Mouse (Mus musculus) kidney, postnatal 0 days (tissue): ENCODE measurements around the gene Vps33b. TPM values are rescaled to one million over a fixed set of nuclear protein-coding genes. Genes with fewer than 3 reads are reported as not detected.

Experiments
- ATAC-seq: fragments of 200-750 bp; cut with Nextera tagmentation; replicated peaks from 2 replicates; pipeline ENCODE4 v1.8.0; 2017; ENCODE audit warnings: low read depth, moderate number of reproducible peaks, moderate TSS enrichment, moderate library complexity; ENCODE audit not compliant: low FRiP score
- DNase-seq: peaks from one replicate; pipeline ENCODE4 v3.0.0-alpha.2; 2016; ENCODE audit warnings: low spot score
- H3K27ac ChIP-seq: fragments of 300-500 bp; sonication (generic); 2 replicates; pipeline ENCODE4 v1.5.1; 2014; ENCODE audit warnings: mild to moderate bottlenecking
- H3K27me3 ChIP-seq: fragments of 300-500 bp; sonication (generic); 2 replicates; pipeline ENCODE4 v1.6.1; 2014; ENCODE audit warnings: low read length, mixed read lengths; ENCODE audit not compliant: insufficient read depth
- H3K36me3 ChIP-seq: fragments of 300-500 bp; sonication (generic); 2 replicates; pipeline ENCODE4 v1.6.1; 2014; ENCODE audit warnings: low read length, mixed read lengths; ENCODE audit not compliant: insufficient read depth
- H3K4me1 ChIP-seq: fragments of 300-500 bp; sonication (generic); replicated peaks from 2 replicates; pipeline ENCODE4 v1.6.1; 2014; ENCODE audit warnings: antibody characterized with exemption, low read length, mixed read lengths; ENCODE audit not compliant: insufficient read depth
- H3K4me2 ChIP-seq: fragments of 300-500 bp; sonication (generic); 2 replicates; pipeline ENCODE4 v1.6.1; 2014; ENCODE audit warnings: mild to moderate bottlenecking, low read length, moderate library complexity, mixed read lengths
- H3K4me3 ChIP-seq: fragments of 300-500 bp; sonication (generic); replicated peaks from 2 replicates; pipeline ENCODE4 v1.5.1; 2014; ENCODE audit warnings: low read depth, low read length
- H3K9ac ChIP-seq: fragments of 300-500 bp; sonication (generic); 2 replicates; pipeline ENCODE4 v1.6.1; 2014; ENCODE audit warnings: low read depth, low read length
- H3K9me3 ChIP-seq: fragments of 300-500 bp; sonication (generic); replicated peaks from 2 replicates; pipeline ENCODE4 v1.6.1; 2016; ENCODE audit warnings: low read length, inconsistent platforms, mixed read lengths
- CTCF ChIP-seq: IDR thresholded peaks from 2 replicates; pipeline ENCODE4 v1.5.1; 2016; ENCODE audit warnings: antibody characterized with exemption, low read depth, mild to moderate bottlenecking, moderate library complexity
- WGBS: fragments of 180-500 bp; shearing (Covaris S2); extraction: QIAGEN DNeasy Blood & Tissue Kit; methylation state at CpG from one replicate; pipeline ENCODE4 v1.1.7; 2014; 5-methylcytosine and 5-hydroxymethylcytosine counted together
- polyA plus RNA-seq: library from polyadenylated mRNA; unstranded; fragments of >200 nt; fragmentation: Nextera tagmentation; extraction: Ambion mirVana; gene quantifications from 2 replicates; pipeline ENCODE4 v1.2.1, GENCODE M21; 2015

Vps33b gene
- polyA plus RNA-seq, 1 experiment from 2014 or later = 4.9 TPM

DNA sequence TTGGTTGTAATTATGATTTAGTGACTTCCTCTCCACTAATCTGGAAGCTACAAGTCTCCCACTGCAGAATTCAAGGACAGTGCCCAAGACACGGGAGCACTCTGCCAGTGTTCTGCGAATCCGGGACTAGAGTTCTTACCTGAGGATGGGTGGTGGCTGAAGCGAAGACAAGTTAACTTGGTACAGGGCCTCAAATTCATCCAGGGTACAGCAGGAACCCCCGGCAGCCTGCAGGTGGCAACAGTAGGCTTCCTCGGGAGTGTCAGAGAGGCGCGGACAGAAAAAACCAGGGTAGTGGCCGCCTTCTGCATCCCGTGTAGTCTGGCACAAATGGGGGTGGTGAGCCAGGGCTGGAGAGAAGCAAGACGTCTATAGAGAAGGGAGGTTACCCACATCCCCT lies 71.3 kb downstream of the Vps33b start, which contains the start of gene Unc45a:
Unc45a (minus strand) TSS at position 213 of the 400 bp plus-strand sequence.
- peak within 1 kb of the TSS; percentile 89 for H3K27ac ChIP-seq
- H3K4me3 ChIP-seq = peak within 1 kb of the TSS; percentile 63
- H3K36me3 ChIP-seq = peaks cover 16% of the 10 kb centered on the region
- peak within 1 kb of the TSS; percentile 60 for H3K9ac ChIP-seq
- WGBS = 1% methylated on average over 11 of the region's 11 CpGs
- peak within 1 kb of the TSS; percentile 76 for H3K4me2 ChIP-seq
- H3K27me3 ChIP-seq = no peaks in the 10 kb centered on the region
- DNase-seq = peak; percentile 94
- H3K9me3 ChIP-seq = no peaks in the 10 kb centered on the region
- TF ChIP-seq CTCF = peak; percentile 82
- peak; percentile 50; the same call in 1 of the 2 replicates for ATAC-seq
- peaks cover 15% of the 10 kb centered on the region for H3K4me1 ChIP-seq

Other genes starting within 250 kb of the Vps33b start
- 14.8 and 15.3 TPM in 2 replicates for gene Zfp710, start 244.8 kb upstream of the Vps33b start, polyA plus RNA-seq
- 630 and 689 TPM in 2 replicates for gene Idh2, start 154.3 kb upstream of the Vps33b start, polyA plus RNA-seq
- gene Sema4b, start 82.8 kb upstream of the Vps33b start, polyA plus RNA-seq = 20.7 and 21.2 TPM in 2 replicates
- gene Cib1, start 36.8 kb upstream of the Vps33b start, polyA plus RNA-seq = 165 and 188 TPM in 2 replicates
- 2.1 and 2.9 TPM in 2 replicates for gene Gdpgp1, start 36.8 kb upstream of the Vps33b start, polyA plus RNA-seq
- 1.0 and 1.1 TPM in 2 replicates for gene Ttll13, start 23.3 kb upstream of the Vps33b start, polyA plus RNA-seq
- 48.9 and 50.6 TPM in 2 replicates for gene Ngrn, start 8.4 kb upstream of the Vps33b start, polyA plus RNA-seq
- 53.8 and 59.6 TPM in 2 replicates for gene Prc1, start 24.8 kb downstream of the Vps33b start, polyA plus RNA-seq
- 3.7 and 4.3 TPM in 2 replicates for gene Rccd1, start 54.8 kb downstream of the Vps33b start, polyA plus RNA-seq
- gene Unc45a, start 71.4 kb downstream of the Vps33b start, polyA plus RNA-seq = 28.2 and 29.7 TPM in 2 replicates
- 20.2 and 21.5 TPM in 2 replicates for gene Hddc3, start 73.5 kb downstream of the Vps33b start, polyA plus RNA-seq
- gene Man2a2, start 101.7 kb downstream of the Vps33b start, polyA plus RNA-seq = 7.3 and 8.8 TPM in 2 replicates
- 12.4 and 12.5 TPM in 2 replicates for gene Fes, start 118.3 kb downstream of the Vps33b start, polyA plus RNA-seq
- 20.8 and 22.9 TPM in 2 replicates for gene Furin, start 135.8 kb downstream of the Vps33b start, polyA plus RNA-seq